Mouse (Mus musculus): ENCODE results near the gene Hnrnpa0.

DNA sequence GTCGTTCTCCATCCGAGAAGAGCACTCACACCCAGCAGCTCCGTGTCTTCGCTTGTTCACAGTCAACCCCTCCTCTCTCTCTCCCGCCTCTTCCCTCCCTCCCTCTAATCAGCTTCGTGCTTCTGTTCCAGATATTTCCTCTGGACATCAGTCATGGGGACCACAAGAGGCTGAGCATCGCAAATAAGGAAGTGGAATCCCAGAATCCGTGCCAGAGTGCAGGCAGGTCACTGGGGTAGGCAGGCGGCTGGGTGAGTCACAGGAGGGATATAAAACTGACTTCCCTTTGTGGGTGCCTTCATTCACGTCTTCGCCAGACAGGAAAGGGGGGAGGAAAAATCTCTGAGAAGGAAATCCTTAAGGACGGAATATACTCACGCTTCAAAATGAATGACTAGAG, 13.1 kb downstream of the Hnrnpa0 start:
- TF ChIP-seq CTCF (IDR thresholded peaks at IDR 0.05; ENCODE audit: borderline replicate concordance, control insufficient read depth, extremely low read depth, insufficient read depth, low read length, poor library complexity) (no peak), POLR2A (IDR thresholded peaks at IDR 0.05; ENCODE audit: control insufficient read depth, extremely low read depth, insufficient read depth, low read length, poor library complexity) (no peak)
